Mouse (Mus musculus): ENCODE measurements at regions not wholly inside any gene's neighbourhood (a gene's known extent, or its start where the extent isn't known, plus 50 kb on each side); places are given as distances from the start of the nearest gene placed in this dataset.

GRCm38 (mm10) chr12:43919114-43919513, 291.0 kb downstream of the Dnajb9 start:
- TF ChIP-seq CTCF (IDR thresholded peaks at IDR 0.05) (no peak), EP300 (IDR thresholded peaks at IDR 0.05; ENCODE audit: insufficient read depth, low read depth, low read length) (no peak), POLR2A (IDR thresholded peaks at IDR 0.05; ENCODE audit: insufficient read depth, low read depth, low read length) (no peak)

All from heart, adult 2 months (tissue).